Mouse (Mus musculus) lung, adult 2 months (tissue): Measurements from ENCODE around the gene Zfp451.

ENCODE experiments used
- CTCF ChIP-seq: fragments of 200-500 bp; IDR thresholded peaks from 2 replicates; pipeline ENCODE4 v1.5.1; 2011; ENCODE audit warnings: mild to moderate bottlenecking, low read length, control low read depth; ENCODE audit not compliant: insufficient read depth
- POLR2A ChIP-seq: fragments of 200-500 bp; IDR thresholded peaks from 2 replicates; pipeline ENCODE4 v1.6.1; 2011; ENCODE audit warnings: low read depth, mild to moderate bottlenecking, control low read depth, low read length, borderline replicate concordance; ENCODE audit errors: extremely low read depth

- TF ChIP-seq CTCF (no peak), POLR2A (no peak)
Observed at GRCm38 (mm10) chr1:33799620-33800019, 14.8 kb downstream of the Zfp451 start.
